Mouse (Mus musculus): ENCODE data around the gene Dnah9. TPM values are rescaled to one million over a fixed set of nuclear protein-coding genes. Genes with fewer than 3 reads are reported as not detected.
A peak's percentile ranks its signal among the peaks of the same experiment; 100 is the strongest.

Dnah9 gene
- polyA plus RNA-seq, 1 experiment = not detected

GRCm38 (mm10) chr11:66122017-66122416 lies 46.3 kb downstream of the Dnah9 start:
- H3K4me3 ChIP-seq (ENCODE audit: insufficient read depth, low read depth, low read length) = no peak overlapping the region
- H3K27ac ChIP-seq (ENCODE audit: insufficient read depth, low read depth, low read length) = no peak overlapping the region
- WGBS = 10% methylated on average over 3 of the region's 3 CpGs
- H3K4me1 ChIP-seq (ENCODE audit: control insufficient read depth, insufficient read depth, low read length) = no peaks in the 10 kb centered on the region
- no peak for TF ChIP-seq POLR2A (IDR thresholded peaks at IDR 0.05; ENCODE audit: insufficient read depth, low read depth, low read length)
- TF ChIP-seq CTCF (IDR thresholded peaks at IDR 0.05; ENCODE audit: insufficient read depth, low read depth, low read length) = peak; percentile 44

- no peak overlapping the region for H3K4me3 ChIP-seq (ENCODE audit: insufficient read depth, low read depth, low read length)
- H3K4me1 ChIP-seq (ENCODE audit: control insufficient read depth, insufficient read depth, low read length) = no peaks in the 10 kb centered on the region
- H3K27ac ChIP-seq (ENCODE audit: insufficient read depth, low read depth, low read length) = no peak overlapping the region
- no peak for TF ChIP-seq POLR2A (IDR thresholded peaks at IDR 0.05; ENCODE audit: insufficient read depth, low read depth, low read length)
- TF ChIP-seq CTCF (IDR thresholded peaks at IDR 0.05; ENCODE audit: insufficient read depth, low read depth, low read length) = no peak
- WGBS = 55% methylated on average over 7 of the region's 7 CpGs
These were observed 84.6 kb downstream of the Dnah9 start for GRCm38 (mm10) chr11:66083663-66084254.

GRCm38 (mm10) chr11:66072921-66073320 lies 95.4 kb downstream of the Dnah9 start:
- TF ChIP-seq CTCF (IDR thresholded peaks at IDR 0.05; ENCODE audit: insufficient read depth, low read depth, low read length) (no peak), POLR2A (IDR thresholded peaks at IDR 0.05; ENCODE audit: insufficient read depth, low read depth, low read length) (no peak)
- Histone ChIP-seq H3K27ac (ENCODE audit: insufficient read depth, low read depth, low read length) (no peak overlapping the region), H3K4me3 (ENCODE audit: insufficient read depth, low read depth, low read length) (no peak overlapping the region), H3K4me1 (ENCODE audit: control insufficient read depth, insufficient read depth, low read length) (no peaks in the 10 kb centered on the region)
- WGBS = 35% methylated on average over 5 of the region's 5 CpGs

- 76% methylated on average over 3 of the region's 3 CpGs for WGBS
- H3K4me3 ChIP-seq (ENCODE audit: insufficient read depth, low read depth, low read length) = no peak overlapping the region
- H3K27ac ChIP-seq (ENCODE audit: insufficient read depth, low read depth, low read length) = no peak overlapping the region
- H3K4me1 ChIP-seq (ENCODE audit: control insufficient read depth, insufficient read depth, low read length) = no peaks in the 10 kb centered on the region
- TF ChIP-seq POLR2A (IDR thresholded peaks at IDR 0.05; ENCODE audit: insufficient read depth, low read depth, low read length) (no peak), CTCF (IDR thresholded peaks at IDR 0.05; ENCODE audit: insufficient read depth, low read depth, low read length) (no peak)
These were observed 109.4 kb downstream of the Dnah9 start for GRCm38 (mm10) chr11:66058956-66059355.

GRCm38 (mm10) chr11:66051294-66051693 lies 117.1 kb downstream of the Dnah9 start:
- 90% methylated on average over 3 of the region's 3 CpGs for WGBS
- TF ChIP-seq POLR2A (IDR thresholded peaks at IDR 0.05; ENCODE audit: insufficient read depth, low read depth, low read length) (no peak), CTCF (IDR thresholded peaks at IDR 0.05; ENCODE audit: insufficient read depth, low read depth, low read length) (no peak)
- no peak overlapping the region for H3K27ac ChIP-seq (ENCODE audit: insufficient read depth, low read depth, low read length)
- no peak overlapping the region for H3K4me3 ChIP-seq (ENCODE audit: insufficient read depth, low read depth, low read length)
- no peaks in the 10 kb centered on the region for H3K4me1 ChIP-seq (ENCODE audit: control insufficient read depth, insufficient read depth, low read length)

GRCm38 (mm10) chr11:66049146-66049545 lies 119.2 kb downstream of the Dnah9 start:
- Histone ChIP-seq H3K4me1 (ENCODE audit: control insufficient read depth, insufficient read depth, low read length) (no peaks in the 10 kb centered on the region), H3K4me3 (ENCODE audit: insufficient read depth, low read depth, low read length) (no peak overlapping the region), H3K27ac (ENCODE audit: insufficient read depth, low read depth, low read length) (no peak overlapping the region)
- TF ChIP-seq POLR2A (IDR thresholded peaks at IDR 0.05; ENCODE audit: insufficient read depth, low read depth, low read length) (no peak), CTCF (IDR thresholded peaks at IDR 0.05; ENCODE audit: insufficient read depth, low read depth, low read length) (no peak)
- 59% methylated on average over 4 of the region's 4 CpGs for WGBS

- Histone ChIP-seq H3K4me3 (ENCODE audit: insufficient read depth, low read depth, low read length) (no peak overlapping the region), H3K27ac (ENCODE audit: insufficient read depth, low read depth, low read length) (no peak overlapping the region), H3K4me1 (ENCODE audit: control insufficient read depth, insufficient read depth, low read length) (no peaks in the 10 kb centered on the region)
- WGBS = 47% methylated on average over 4 of the region's 4 CpGs
- no peak for TF ChIP-seq CTCF (IDR thresholded peaks at IDR 0.05; ENCODE audit: insufficient read depth, low read depth, low read length)
- no peak for TF ChIP-seq POLR2A (IDR thresholded peaks at IDR 0.05; ENCODE audit: insufficient read depth, low read depth, low read length)
These were observed 121.7 kb downstream of the Dnah9 start for GRCm38 (mm10) chr11:66046594-66047193.

GRCm38 (mm10) chr11:66043635-66044034 lies 124.7 kb downstream of the Dnah9 start:
- Histone ChIP-seq H3K4me1 (ENCODE audit: control insufficient read depth, insufficient read depth, low read length) (no peaks in the 10 kb centered on the region), H3K4me3 (ENCODE audit: insufficient read depth, low read depth, low read length) (no peak overlapping the region), H3K27ac (ENCODE audit: insufficient read depth, low read depth, low read length) (no peak overlapping the region)
- 54% methylated on average over 6 of the region's 6 CpGs for WGBS
- no peak for TF ChIP-seq POLR2A (IDR thresholded peaks at IDR 0.05; ENCODE audit: insufficient read depth, low read depth, low read length)
- TF ChIP-seq CTCF (IDR thresholded peaks at IDR 0.05; ENCODE audit: insufficient read depth, low read depth, low read length) = no peak

GRCm38 (mm10) chr11:66042531-66042930 lies 125.8 kb downstream of the Dnah9 start:
- no peaks in the 10 kb centered on the region for H3K4me1 ChIP-seq (ENCODE audit: control insufficient read depth, insufficient read depth, low read length)
- H3K27ac ChIP-seq (ENCODE audit: insufficient read depth, low read depth, low read length) = no peak overlapping the region
- no peak for TF ChIP-seq POLR2A (IDR thresholded peaks at IDR 0.05; ENCODE audit: insufficient read depth, low read depth, low read length)
- no peak for TF ChIP-seq CTCF (IDR thresholded peaks at IDR 0.05; ENCODE audit: insufficient read depth, low read depth, low read length)
- WGBS = 95% methylated on average over 2 of the region's 2 CpGs
- no peak overlapping the region for H3K4me3 ChIP-seq (ENCODE audit: insufficient read depth, low read depth, low read length)
